Mouse (Mus musculus): ENCODE measurements around the gene Med9. TPM values are rescaled to one million over a fixed set of nuclear protein-coding genes. Genes with fewer than 3 reads are reported as not detected.

Med9 gene
- polyA plus RNA-seq, 1 experiment from 2014 or later, result 55.8 TPM

Other genes starting within 250 kb of the Med9 start
- 3.8 TPM in 2 replicates for gene Pld6, start 160.6 kb upstream of the Med9 start, polyA plus RNA-seq (2016; fragmentation: Nextera tagmentation; extraction: Ambion mirVana)
- gene Flcn, start 138.2 kb upstream of the Med9 start, polyA plus RNA-seq (2016; fragmentation: Nextera tagmentation; extraction: Ambion mirVana), result 30.9 and 35.4 TPM in 2 replicates
- 33.6 and 38.8 TPM in 2 replicates for gene Nt5m, start 108.8 kb upstream of the Med9 start, polyA plus RNA-seq (2016; fragmentation: Nextera tagmentation; extraction: Ambion mirVana)
- gene Cops3, start 108.4 kb upstream of the Med9 start, polyA plus RNA-seq (2016; fragmentation: Nextera tagmentation; extraction: Ambion mirVana), result 256 and 258 TPM in 2 replicates
- gene Rasd1, start 16.7 kb downstream of the Med9 start, polyA plus RNA-seq (2016; fragmentation: Nextera tagmentation; extraction: Ambion mirVana), result 2.0 and 2.2 TPM in 2 replicates
- gene Pemt, start 98.3 kb downstream of the Med9 start, polyA plus RNA-seq (2016; fragmentation: Nextera tagmentation; extraction: Ambion mirVana), result 7.9 and 9.7 TPM in 2 replicates
- gene Rai1, start 156.8 kb downstream of the Med9 start, polyA plus RNA-seq (2016; fragmentation: Nextera tagmentation; extraction: Ambion mirVana), result 24.7 and 25.3 TPM in 2 replicates

Data from forebrain, embryonic 10.5 days (tissue).